29 mouse cellular contexts compared by ENCODE assay signal in genomic region chr11:3495496-3495895, GRCm38 (mm10). TPM values are rescaled to one million over a fixed set of nuclear protein-coding genes. Genes with fewer than 3 reads are reported as not detected.
A peak's percentile ranks its signal among the peaks of the same experiment; 100 is the strongest.
DNase-seq lines count a peak whose midpoint lies in the region; ATAC-seq and TF ChIP-seq lines count a peak whose summit lies in the region.
"Had no signal": no experiment of that assay in that cellular context is flagged by ENCODE, and none has a peak within 500 bp of the region (broad histone marks: within the 10 kb centered on the region; RNA-seq: fewer than 3 reads in every experiment).

No protein-coding gene starts in this region.

- peaks cover 8% of the 10 kb centered on the region; the same call in 1 of the 2 replicates for H3K27me3 ChIP-seq in heart, embryonic 10.5 days (ENCODE audit: insufficient read depth, poor library complexity, severe bottlenecking)
- H3K27me3 ChIP-seq in liver, postnatal 0 days (ENCODE audit: insufficient read depth, low read length): no peaks in the 10 kb centered on the region
- no peaks in the 10 kb centered on the region for H3K27me3 ChIP-seq in liver, embryonic 12.5 days (replicated peaks)
- no peaks in the 10 kb centered on the region for H3K27me3 ChIP-seq in hindbrain, embryonic 11.5 days (ENCODE audit: control insufficient read depth, insufficient read depth, low read length)
- H3K27me3 ChIP-seq: embryonic facial prominence, embryonic 13.5 days; forebrain, embryonic 12.5 days; forebrain, embryonic 15.5 days; heart, embryonic 12.5 days had no signal

- H3K4me3 ChIP-seq in heart, embryonic 10.5 days: no peak overlapping the region
- no peak overlapping the region for H3K4me3 ChIP-seq in liver, postnatal 0 days (ENCODE audit: low read depth, low read length)
- no peak overlapping the region for H3K4me3 ChIP-seq in liver, embryonic 12.5 days
- H3K4me3 ChIP-seq in hindbrain, embryonic 11.5 days (ENCODE audit: low read depth, low read length): no peak overlapping the region
- H3K4me3 ChIP-seq: embryonic facial prominence, embryonic 10.5 days; embryonic facial prominence, embryonic 13.5 days; erythroblast, embryonic 14.5 days; forebrain, embryonic 12.5 days; forebrain, embryonic 15.5 days; heart, embryonic 12.5 days; hindbrain, embryonic 10.5 days had no signal

- peaks cover 9% of the 10 kb centered on the region for H3K4me1 ChIP-seq in heart, embryonic 10.5 days
- peaks cover 7% of the 10 kb centered on the region; the same call in 1 of the 2 replicates for H3K4me1 ChIP-seq in liver, postnatal 0 days (ENCODE audit: insufficient read depth)
- 0 out of 2 replicates have a peak, but pooled peaks cover 4% of the 10 kb centered on the region for H3K4me1 ChIP-seq in liver, embryonic 12.5 days
- H3K4me1 ChIP-seq in hindbrain, embryonic 11.5 days (replicated peaks; ENCODE audit: control insufficient read depth, insufficient read depth, low read length): no peaks in the 10 kb centered on the region
- H3K4me1 ChIP-seq: forebrain, embryonic 12.5 days; forebrain, embryonic 15.5 days had no signal

- H3K9ac ChIP-seq in liver, postnatal 0 days (replicated peaks): no peak overlapping the region
- H3K9ac ChIP-seq in liver, embryonic 12.5 days: no peak overlapping the region
- no peak overlapping the region for H3K9ac ChIP-seq in hindbrain, embryonic 11.5 days (ENCODE audit: low read depth, low read length)
- H3K9ac ChIP-seq: embryonic facial prominence, embryonic 13.5 days; forebrain, embryonic 12.5 days; forebrain, embryonic 15.5 days; heart, embryonic 12.5 days; hindbrain, embryonic 14.5 days had no signal

- peaks cover 3% of the 10 kb centered on the region; the same call in 1 of the 2 replicates for H3K36me3 ChIP-seq in heart, embryonic 10.5 days
- no peaks in the 10 kb centered on the region for H3K36me3 ChIP-seq in liver, postnatal 0 days (replicated peaks; ENCODE audit: insufficient read depth, low read length)
- no peaks in the 10 kb centered on the region for H3K36me3 ChIP-seq in liver, embryonic 12.5 days
- no peaks in the 10 kb centered on the region for H3K36me3 ChIP-seq in hindbrain, embryonic 11.5 days (ENCODE audit: control insufficient read depth, insufficient read depth, low read length)
- H3K36me3 ChIP-seq: embryonic facial prominence, embryonic 10.5 days; embryonic facial prominence, embryonic 13.5 days; forebrain, embryonic 12.5 days; forebrain, embryonic 15.5 days; heart, embryonic 12.5 days; hindbrain, embryonic 10.5 days had no signal

- no peak for TF ChIP-seq EP300 in liver, postnatal 0 days (IDR thresholded peaks at IDR 0.05; ENCODE audit: low read depth)

- ATAC-seq in liver, postnatal 0 days: no peak
- ATAC-seq in liver, embryonic 12.5 days: no peak
- ATAC-seq in common myeloid progenitor, adult 5-6 weeks (replicated peaks; ENCODE audit: low read depth, poor library complexity, severe bottlenecking): peak; percentile 47
- peak; percentile 45 for ATAC-seq in megakaryocyte, adult 5-6 weeks (ENCODE audit: poor library complexity, severe bottlenecking)
- no peak for ATAC-seq in hindbrain, embryonic 11.5 days (ENCODE audit: low FRiP score)
- ATAC-seq: activated CD4-positive, CD25-positive, alpha-beta regulatory T cell, adult 4 months; forebrain, embryonic 15.5 days; hindbrain, postnatal 0 days; inflammation-experienced regulatory T-cells, adult 6 months; intestine, embryonic 16.5 days had no signal

- 0 out of 2 replicates have a peak overlapping the region, but pooled peaks have one; percentile 49 for H3K27ac ChIP-seq in heart, embryonic 10.5 days
- H3K27ac ChIP-seq in liver, postnatal 0 days (ENCODE audit: low read depth): no peak overlapping the region
- H3K27ac ChIP-seq in liver, embryonic 12.5 days: no peak overlapping the region
- H3K27ac ChIP-seq in hindbrain, embryonic 11.5 days (ENCODE audit: low read depth, low read length): no peak overlapping the region
- H3K27ac ChIP-seq: embryonic facial prominence, embryonic 13.5 days; forebrain, embryonic 12.5 days; forebrain, embryonic 15.5 days; hindbrain, embryonic 14.5 days; hindbrain, postnatal 0 days had no signal

- DNase-seq in heart, embryonic 10.5 days (ENCODE audit: low spot score): no peak
- DNase-seq in heart, postnatal 25 days (ENCODE audit: low spot score): no peak
- DNase-seq in liver, postnatal 0 days: peak; percentile 14
- DNase-seq in ovary, postnatal 10 days (ENCODE audit: low spot score): no peak
- no peak for DNase-seq in hindbrain, embryonic 11.5 days (ENCODE audit: low spot score)
- DNase-seq: adrenal gland, adult 8-10 months; adrenal gland, postnatal 25 days; B cell, adult 2 months; cerebellum, adult 11-12 months; embryo, embryonic 11 days; gastrocnemius, postnatal 25 days; heart, postnatal 14 days had no signal

- no peak overlapping the region for H3K4me2 ChIP-seq in liver, postnatal 0 days (ENCODE audit: low read depth, low read length)
- H3K4me2 ChIP-seq in liver, embryonic 12.5 days: no peak overlapping the region
- H3K4me2 ChIP-seq in hindbrain, embryonic 11.5 days (replicated peaks; ENCODE audit: low read depth, low read length): no peak overlapping the region
- H3K4me2 ChIP-seq: embryonic facial prominence, embryonic 13.5 days; forebrain, embryonic 12.5 days; forebrain, embryonic 15.5 days; heart, embryonic 12.5 days; hindbrain, embryonic 14.5 days had no signal

- WGBS in heart, embryonic 10.5 days: 80% methylated on average over 14 of the region's 14 CpGs
- WGBS in liver, postnatal 0 days (ENCODE audit: insufficient replicate concordance): 45% methylated on average over 14 of the region's 14 CpGs
- 52% methylated on average over 13 of the region's 14 CpGs for WGBS in liver, embryonic 12.5 days (ENCODE audit: insufficient replicate concordance)
- 94% methylated on average over 14 of the region's 14 CpGs for WGBS in hindbrain, embryonic 11.5 days

- no peaks in the 10 kb centered on the region for H3K9me3 ChIP-seq in heart, embryonic 10.5 days
- no peaks in the 10 kb centered on the region for H3K9me3 ChIP-seq in liver, postnatal 0 days (ENCODE audit: low read length)
- no peaks in the 10 kb centered on the region for H3K9me3 ChIP-seq in liver, embryonic 12.5 days (replicated peaks)
- no peaks in the 10 kb centered on the region for H3K9me3 ChIP-seq in hindbrain, embryonic 11.5 days (ENCODE audit: control insufficient read depth, low read length)
- H3K9me3 ChIP-seq: embryonic facial prominence, embryonic 10.5 days; embryonic facial prominence, embryonic 13.5 days; forebrain, embryonic 12.5 days; forebrain, embryonic 15.5 days; heart, embryonic 12.5 days; hindbrain, embryonic 10.5 days had no signal

- TF ChIP-seq CTCF in liver, postnatal 0 days (IDR thresholded peaks at IDR 0.05; ENCODE audit: low read depth): no peak

- intact Hi-C loops in heart, postnatal 25 days (cut with DNase I): no loop called here

RNA-seq across cellular contexts. Expression of gene Pla2g3, which starts 7.4 kb away (rescaled TPM):
- polyA plus RNA-seq in heart, embryonic 10.5 days (2016; fragmentation: Nextera tagmentation; extraction: Ambion mirVana): 0.21 and 0.70 TPM in 2 replicates
- total RNA-seq in heart, postnatal 25 days (2021): not detected
- 0.07 TPM in 1 of 2 replicates, not detected in the other for polyA plus RNA-seq in liver, postnatal 0 days (2015; fragmentation: Nextera tagmentation; extraction: Ambion mirVana)
- polyA plus RNA-seq in liver, embryonic 12.5 days (2016; fragmentation: Nextera tagmentation; extraction: Ambion mirVana): 0.06 and 0.24 TPM in 2 replicates
- total RNA-seq in common myeloid progenitor, adult 5-6 weeks (2017): not detected in 2 replicates
- 0.71 and 0.75 TPM in 2 replicates for total RNA-seq in megakaryocyte, adult 5-6 weeks (2015)
- 0.81 and 0.88 TPM in 2 replicates for total RNA-seq in megakaryocyte, adult 5-6 weeks (2017)
- polyA plus RNA-seq in hindbrain, embryonic 11.5 days (2014; fragmentation: Nextera tagmentation; extraction: Ambion mirVana): 0.60 and 0.86 TPM in 2 replicates
- total RNA-seq: ES-E14; gastrocnemius, adult 8-10 months; gastrocnemius, postnatal 25 days had no signal
- polyA plus RNA-seq: erythroblast, embryonic 14.5 days had no signal

RNA-seq across cellular contexts. Expression of gene Inpp5j, which starts 9.1 kb away (rescaled TPM):
- 2.8 and 9.7 TPM in 2 replicates for polyA plus RNA-seq in heart, embryonic 10.5 days (2016; fragmentation: Nextera tagmentation; extraction: Ambion mirVana)
- 10 to 100 TPM; 29.4 to 30.6 TPM for total RNA-seq in heart, postnatal 25 days (2021)
- polyA plus RNA-seq in liver, postnatal 0 days (2015; fragmentation: Nextera tagmentation; extraction: Ambion mirVana): 0.83 and 0.86 TPM in 2 replicates
- 0.17 and 0.36 TPM in 2 replicates for polyA plus RNA-seq in liver, embryonic 12.5 days (2016; fragmentation: Nextera tagmentation; extraction: Ambion mirVana)
- total RNA-seq in common myeloid progenitor, adult 5-6 weeks (2017): not detected in 2 replicates
- 4.8 and 5.7 TPM in 2 replicates for total RNA-seq in megakaryocyte, adult 5-6 weeks (2015)
- 2.0 and 2.8 TPM in 2 replicates for total RNA-seq in megakaryocyte, adult 5-6 weeks (2017)
- 0.09 and 0.29 TPM in 2 replicates for polyA plus RNA-seq in hindbrain, embryonic 11.5 days (2014; fragmentation: Nextera tagmentation; extraction: Ambion mirVana)
- polyA plus RNA-seq: activated CD4-positive, CD25-positive, alpha-beta regulatory T cell, adult 4 months; erythroblast, embryonic 14.5 days; inflammation-experienced regulatory T-cells, adult 6 months had no signal

RNA-seq across cellular contexts. Expression of gene Selenom, which starts 19.0 kb away (rescaled TPM):
- polyA plus RNA-seq in heart, embryonic 10.5 days (2016; fragmentation: Nextera tagmentation; extraction: Ambion mirVana): 66.3 and 87.5 TPM in 2 replicates
- 10 to 100 TPM; 40.6 to 44.9 TPM for total RNA-seq in heart, postnatal 25 days (2021)
- polyA plus RNA-seq in liver, postnatal 0 days (2015; fragmentation: Nextera tagmentation; extraction: Ambion mirVana): 9.9 and 11.7 TPM in 2 replicates
- 18.4 and 19.6 TPM in 2 replicates for polyA plus RNA-seq in liver, embryonic 12.5 days (2016; fragmentation: Nextera tagmentation; extraction: Ambion mirVana)
- 3.2 and 3.7 TPM in 2 replicates for total RNA-seq in common myeloid progenitor, adult 5-6 weeks (2017)
- 9.8 and 11.8 TPM in 2 replicates for total RNA-seq in megakaryocyte, adult 5-6 weeks (2015)
- total RNA-seq in megakaryocyte, adult 5-6 weeks (2017): 2.4 and 7.6 TPM in 2 replicates
- polyA plus RNA-seq in hindbrain, embryonic 11.5 days (2014; fragmentation: Nextera tagmentation; extraction: Ambion mirVana): 66.5 and 67.4 TPM in 2 replicates

RNA-seq across cellular contexts. Expression of gene Rnf185, which starts 43.3 kb away (rescaled TPM):
- polyA plus RNA-seq in heart, embryonic 10.5 days (2016; fragmentation: Nextera tagmentation; extraction: Ambion mirVana): 29.8 and 31.0 TPM in 2 replicates
- 10 to 100 TPM; 19.5 to 20.2 TPM for total RNA-seq in heart, postnatal 25 days (2021)
- polyA plus RNA-seq in liver, postnatal 0 days (2015; fragmentation: Nextera tagmentation; extraction: Ambion mirVana): 9.7 and 10.3 TPM in 2 replicates
- polyA plus RNA-seq in liver, embryonic 12.5 days (2016; fragmentation: Nextera tagmentation; extraction: Ambion mirVana): 9.4 and 9.6 TPM in 2 replicates
- total RNA-seq in common myeloid progenitor, adult 5-6 weeks (2017): 6.4 and 8.4 TPM in 2 replicates
- total RNA-seq in megakaryocyte, adult 5-6 weeks (2015): 14.0 and 14.4 TPM in 2 replicates
- 12.3 and 12.7 TPM in 2 replicates for total RNA-seq in megakaryocyte, adult 5-6 weeks (2017)
- 51.4 and 52.3 TPM in 2 replicates for polyA plus RNA-seq in hindbrain, embryonic 11.5 days (2014; fragmentation: Nextera tagmentation; extraction: Ambion mirVana)

RNA-seq across cellular contexts. Expression of gene Smtn, which starts 44.9 kb away (rescaled TPM):
- 69.5 and 91.2 TPM in 2 replicates for polyA plus RNA-seq in heart, embryonic 10.5 days (2016; fragmentation: Nextera tagmentation; extraction: Ambion mirVana)
- total RNA-seq in heart, postnatal 25 days (2021): 100 to 1,000 TPM; 170 to 174 TPM
- 8.4 and 8.9 TPM in 2 replicates for polyA plus RNA-seq in liver, postnatal 0 days (2015; fragmentation: Nextera tagmentation; extraction: Ambion mirVana)
- 16.9 and 18.2 TPM in 2 replicates for polyA plus RNA-seq in liver, embryonic 12.5 days (2016; fragmentation: Nextera tagmentation; extraction: Ambion mirVana)
- 5.2 and 6.9 TPM in 2 replicates for total RNA-seq in common myeloid progenitor, adult 5-6 weeks (2017)
- 12.2 and 12.5 TPM in 2 replicates for total RNA-seq in megakaryocyte, adult 5-6 weeks (2015)
- total RNA-seq in megakaryocyte, adult 5-6 weeks (2017): 5.1 and 8.8 TPM in 2 replicates
- 27.0 and 27.5 TPM in 2 replicates for polyA plus RNA-seq in hindbrain, embryonic 11.5 days (2014; fragmentation: Nextera tagmentation; extraction: Ambion mirVana)

Comparison
In these comparisons a context has a peak if more than half of its experiments do, and no peak if none do; other contexts are left out.
1. ATAC-seq: peak in common myeloid progenitor, adult 5-6 weeks (single experiment) and megakaryocyte, adult 5-6 weeks (single experiment); none in liver, postnatal 0 days (single experiment), liver, embryonic 12.5 days (single experiment) and hindbrain, embryonic 11.5 days (single experiment).